Mouse (Mus musculus) intestine, embryonic 15.5 days (tissue): ENCODE measurements around the gene Pitx1. TPM values are rescaled to one million over a fixed set of nuclear protein-coding genes. Genes with fewer than 3 reads are reported as not detected.

ENCODE experiments used
- ATAC-seq: fragments of 200-750 bp; cut with Nextera tagmentation; 2 replicates; pipeline ENCODE4 v1.8.0; 2017; ENCODE audit warnings: moderate TSS enrichment, moderate library complexity
- H3K27ac ChIP-seq: fragments of 300-500 bp; sonication (generic); 2 replicates; pipeline ENCODE4 v1.5.1; 2015; ENCODE audit warnings: mild to moderate bottlenecking, inconsistent platforms
- H3K27me3 ChIP-seq: fragments of 300-500 bp; sonication (generic); replicated peaks from 2 replicates; pipeline ENCODE4 v1.6.1; 2015; ENCODE audit warnings: inconsistent platforms
- H3K36me3 ChIP-seq: fragments of 300-500 bp; sonication (generic); 2 replicates; pipeline ENCODE4 v1.6.1; 2015; ENCODE audit warnings: inconsistent platforms
- H3K4me1 ChIP-seq: fragments of 300-500 bp; sonication (generic); replicated peaks from 2 replicates; pipeline ENCODE4 v1.6.1; 2015; ENCODE audit warnings: inconsistent platforms
- H3K4me2 ChIP-seq: fragments of 300-500 bp; sonication (generic); replicated peaks from 2 replicates; pipeline ENCODE4 v1.6.1; 2015; ENCODE audit warnings: mild to moderate bottlenecking, inconsistent platforms
- H3K4me3 ChIP-seq: fragments of 300-500 bp; sonication (generic); replicated peaks from 2 replicates; pipeline ENCODE4 v1.5.1; 2015; ENCODE audit warnings: inconsistent platforms
- H3K9ac ChIP-seq: fragments of 300-500 bp; sonication (generic); 2 replicates; pipeline ENCODE4 v1.6.1; 2015; ENCODE audit warnings: inconsistent platforms
- H3K9me3 ChIP-seq: fragments of 300-500 bp; sonication (generic); 2 replicates; pipeline ENCODE4 v1.6.1; 2016; ENCODE audit warnings: inconsistent platforms
- WGBS: fragments of 180-500 bp; shearing (Covaris S2); methylation state at CpG from one replicate; pipeline ENCODE4 v1.1.7; 2015; 5-methylcytosine and 5-hydroxymethylcytosine counted together
- polyA plus RNA-seq: library from polyadenylated mRNA; unstranded; fragments of >200 nt; fragmentation: Nextera tagmentation; extraction: Ambion mirVana; gene quantifications from 2 replicates; pipeline ENCODE4 v1.2.1, GENCODE M21; 2015

The Pitx1 gene
- polyA plus RNA-seq, 1 experiment from 2014 or later = 18.4 TPM

DNA sequence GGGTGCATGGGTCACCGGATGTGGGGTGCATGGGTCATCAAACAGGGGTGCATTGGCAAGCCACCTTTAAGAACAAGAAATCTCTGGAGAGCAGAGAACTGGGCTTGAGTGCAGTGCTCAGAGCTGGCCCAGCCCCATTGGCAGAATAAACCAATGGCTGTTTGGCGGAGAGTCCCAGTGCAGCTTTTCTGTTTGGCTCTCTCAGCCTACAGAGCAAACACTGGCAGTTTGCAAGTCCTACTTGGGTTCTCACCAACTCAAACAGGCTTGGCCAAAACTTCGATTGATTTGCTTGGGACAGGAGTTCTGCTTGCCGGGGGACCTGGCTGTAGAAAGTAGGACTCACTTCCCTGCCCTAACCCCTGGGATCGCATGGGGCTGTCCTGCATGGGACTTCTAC is 25.0 kb downstream of the Pitx1 start:
- no peaks in the 10 kb centered on the region for H3K9me3 ChIP-seq
- no peaks in the 10 kb centered on the region for H3K27me3 ChIP-seq
- no peak overlapping the region for H3K9ac ChIP-seq
- no peak overlapping the region for H3K4me3 ChIP-seq
- H3K27ac ChIP-seq = no peak overlapping the region
- H3K4me1 ChIP-seq = no peaks in the 10 kb centered on the region
- 68% methylated on average over 5 of the region's 5 CpGs for WGBS
- H3K4me2 ChIP-seq = no peak overlapping the region
- no peaks in the 10 kb centered on the region for H3K36me3 ChIP-seq
- no peak for ATAC-seq

DNA sequence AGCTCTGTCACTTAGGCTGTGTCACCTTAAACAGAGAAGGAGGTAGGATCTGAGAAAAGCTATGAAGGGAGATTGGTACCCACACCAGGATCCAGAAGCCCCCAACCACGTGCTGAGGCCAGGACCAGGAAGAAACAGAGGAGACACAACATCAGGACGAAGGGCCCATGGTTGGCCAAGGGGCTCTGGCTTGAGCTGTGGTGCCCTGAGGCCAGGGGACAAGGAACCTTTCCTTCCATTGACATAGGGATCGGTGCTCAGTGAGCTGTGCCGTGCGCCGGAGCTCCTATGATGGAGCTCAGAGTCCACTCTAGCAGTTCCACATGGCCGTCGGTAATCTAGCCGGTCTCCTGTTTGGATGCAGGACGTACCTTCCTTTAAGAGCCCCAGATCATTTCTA is 26.3 kb downstream of the Pitx1 start:
- Histone ChIP-seq H3K36me3 (no peaks in the 10 kb centered on the region), H3K9me3 (no peaks in the 10 kb centered on the region), H3K27ac (no peak overlapping the region), H3K27me3 (no peaks in the 10 kb centered on the region), H3K4me3 (no peak overlapping the region), H3K9ac (no peak overlapping the region), H3K4me2 (no peak overlapping the region), H3K4me1 (no peaks in the 10 kb centered on the region)
- WGBS = 95% methylated on average over 10 of the region's 10 CpGs
- no peak for ATAC-seq

DNA sequence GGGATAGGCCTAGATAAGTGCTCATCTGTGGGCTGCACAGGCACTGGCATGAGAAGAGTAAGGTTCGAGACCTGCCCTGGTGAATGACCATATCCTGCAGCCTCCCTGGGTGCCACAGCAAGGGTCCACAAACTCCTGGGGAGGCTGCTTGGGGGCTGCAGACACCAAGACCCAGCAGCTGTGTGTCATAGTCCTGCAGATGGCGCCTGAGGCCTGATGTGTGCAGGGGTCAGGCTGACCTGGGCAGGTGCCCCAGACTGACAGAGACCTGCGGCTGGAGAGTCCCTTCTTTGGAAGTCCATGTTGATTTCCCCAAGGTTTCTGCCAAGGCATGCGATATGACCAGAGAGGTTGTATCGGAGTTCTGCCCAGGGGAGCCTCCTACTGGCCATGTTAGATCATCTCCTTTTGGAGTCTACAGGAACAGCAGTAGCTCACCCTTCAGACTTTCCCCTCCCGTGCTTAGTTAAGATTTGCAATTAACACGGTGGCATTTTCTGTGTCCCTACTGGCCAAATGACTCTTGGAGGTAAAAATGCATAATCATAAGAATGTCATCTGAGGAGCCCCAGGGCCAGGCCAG is 26.9 kb downstream of the Pitx1 start:
- Histone ChIP-seq H3K36me3 (no peaks in the 10 kb centered on the region), H3K4me1 (no peaks in the 10 kb centered on the region), H3K4me2 (no peak overlapping the region), H3K9me3 (no peaks in the 10 kb centered on the region), H3K27ac (no peak overlapping the region), H3K4me3 (no peak overlapping the region), H3K9ac (no peak overlapping the region), H3K27me3 (no peaks in the 10 kb centered on the region)
- whole genome bisulfite sequencing = 67% methylated on average over 7 of the region's 7 CpGs
- ATAC-seq = no peak

DNA sequence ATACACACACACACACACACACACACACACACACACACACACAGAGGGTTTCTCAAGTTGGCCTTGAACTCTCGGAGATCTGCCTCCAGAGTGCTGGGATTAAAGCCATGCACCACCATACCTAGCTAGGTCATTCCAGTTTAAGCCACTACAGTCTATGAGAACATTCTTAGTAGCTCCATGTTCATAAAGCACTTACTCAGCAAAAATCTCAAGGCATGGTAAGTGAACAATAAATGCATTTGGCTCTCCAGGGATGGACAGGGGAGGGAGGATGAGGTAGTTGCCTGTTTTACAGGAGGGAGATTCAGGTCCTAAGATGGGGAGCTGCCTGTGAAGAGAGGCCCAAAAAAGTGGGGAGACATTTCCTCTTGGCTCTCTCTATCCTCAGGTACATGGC is 32.0 kb downstream of the Pitx1 start:
- no peak overlapping the region for H3K4me3 ChIP-seq
- no peak for ATAC-seq
- no peaks in the 10 kb centered on the region for H3K9me3 ChIP-seq
- no peak overlapping the region for H3K4me2 ChIP-seq
- no peak overlapping the region for H3K9ac ChIP-seq
- H3K27me3 ChIP-seq = no peaks in the 10 kb centered on the region
- no peaks in the 10 kb centered on the region for H3K4me1 ChIP-seq
- no peak overlapping the region for H3K27ac ChIP-seq
- 94% methylated on average over 1 of the region's 1 CpGs for WGBS
- H3K36me3 ChIP-seq = no peaks in the 10 kb centered on the region

DNA sequence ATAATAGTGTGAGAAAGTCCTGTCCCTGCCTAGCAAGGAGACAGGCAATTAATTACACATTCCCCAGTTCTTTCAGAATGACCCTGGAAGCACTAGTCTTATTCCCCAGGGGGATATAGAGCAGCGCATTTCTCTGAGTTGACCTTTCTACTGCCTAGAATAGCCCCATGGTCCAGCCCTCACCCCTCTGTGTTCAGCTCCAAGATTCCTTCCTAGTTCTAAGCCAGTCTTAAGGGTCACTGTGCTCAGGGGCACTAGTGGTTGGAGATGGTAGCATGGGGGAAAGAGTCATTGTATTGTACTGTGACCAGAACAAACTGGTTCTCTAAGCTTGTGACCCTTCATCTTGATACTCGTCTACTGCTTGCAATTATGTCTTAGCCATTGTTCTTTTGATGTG is 34.7 kb downstream of the Pitx1 start:
- H3K4me1 ChIP-seq = no peaks in the 10 kb centered on the region
- H3K27me3 ChIP-seq = no peaks in the 10 kb centered on the region
- no peaks in the 10 kb centered on the region for H3K9me3 ChIP-seq
- no peak overlapping the region for H3K4me2 ChIP-seq
- H3K27ac ChIP-seq = no peak overlapping the region
- H3K4me3 ChIP-seq = no peak overlapping the region
- H3K9ac ChIP-seq = no peak overlapping the region
- ATAC-seq = no peak
- H3K36me3 ChIP-seq = no peaks in the 10 kb centered on the region
- 77% methylated on average over 2 of the region's 2 CpGs for WGBS

DNA sequence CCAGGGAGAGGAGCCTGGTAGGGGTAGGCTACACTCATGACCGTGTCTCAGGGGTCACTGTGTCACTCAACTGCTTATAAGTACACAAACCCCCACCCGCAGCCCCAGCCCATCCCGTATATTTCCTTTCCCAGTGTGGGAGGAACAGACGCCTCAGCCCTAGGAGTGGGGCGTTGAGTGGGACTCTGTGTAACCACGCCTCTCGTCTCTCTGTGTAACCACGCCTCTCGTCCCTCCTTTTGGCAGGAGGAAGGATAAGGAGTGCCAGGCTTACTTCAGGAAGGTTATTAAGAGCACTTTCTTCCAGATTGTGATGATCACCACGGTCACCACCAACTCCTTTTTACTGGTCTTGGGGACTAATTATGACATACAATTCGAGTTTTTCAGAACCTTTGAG is 49.9 kb downstream of the Pitx1 start:
- 0 out of 2 replicates have a peak, but pooled peaks have one; percentile 23 for ATAC-seq
- 53% methylated on average over 11 of the region's 11 CpGs for WGBS
- no peak overlapping the region for H3K4me2 ChIP-seq

DNA sequence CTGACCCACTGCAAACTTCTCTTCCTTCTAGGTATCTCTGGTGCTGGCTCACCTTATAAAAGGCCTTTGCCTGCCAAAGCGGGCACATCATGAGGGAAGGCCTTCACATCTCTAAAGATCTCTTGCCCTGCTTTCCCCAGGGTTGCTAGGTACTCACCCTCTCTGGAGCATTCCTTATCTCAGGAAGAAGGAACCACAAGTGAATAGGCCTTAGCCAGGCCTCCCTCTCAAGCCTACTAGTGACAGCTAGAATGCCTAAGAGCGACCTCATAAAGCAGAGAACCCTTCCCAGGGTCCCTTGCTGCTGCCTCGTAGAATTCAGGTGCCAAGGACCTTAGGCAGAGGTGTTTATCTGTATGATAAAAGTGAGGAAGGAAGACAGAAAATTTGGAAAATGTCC is 51.7 kb downstream of the Pitx1 start, which contains the start of gene Catsper3:
Catsper3 (plus strand) TSS at position 301 of the 400 bp plus-strand sequence.
- WGBS = 73% methylated on average over 3 of the region's 3 CpGs
- H3K4me1 ChIP-seq = no peaks in the 10 kb centered on the region
- H3K27me3 ChIP-seq = no peaks in the 10 kb centered on the region
- H3K4me2 ChIP-seq = no peak within 1 kb of the TSS
- no peaks in the 10 kb centered on the region for H3K9me3 ChIP-seq
- no peaks in the 10 kb centered on the region for H3K36me3 ChIP-seq
- H3K4me3 ChIP-seq = no peak within 1 kb of the TSS
- ATAC-seq = no peak
- no peak within 1 kb of the TSS for H3K9ac ChIP-seq
- H3K27ac ChIP-seq = no peak within 1 kb of the TSS

More for the DNA sequence above, 49.9 kb downstream of the Pitx1 start:
- H3K4me1 ChIP-seq = no peaks in the 10 kb centered on the region
- H3K27ac ChIP-seq = no peak overlapping the region
- no peak overlapping the region for H3K4me3 ChIP-seq
- no peaks in the 10 kb centered on the region for H3K27me3 ChIP-seq
- H3K9ac ChIP-seq = no peak overlapping the region
- H3K9me3 ChIP-seq = no peaks in the 10 kb centered on the region
- H3K36me3 ChIP-seq = no peaks in the 10 kb centered on the region

DNA sequence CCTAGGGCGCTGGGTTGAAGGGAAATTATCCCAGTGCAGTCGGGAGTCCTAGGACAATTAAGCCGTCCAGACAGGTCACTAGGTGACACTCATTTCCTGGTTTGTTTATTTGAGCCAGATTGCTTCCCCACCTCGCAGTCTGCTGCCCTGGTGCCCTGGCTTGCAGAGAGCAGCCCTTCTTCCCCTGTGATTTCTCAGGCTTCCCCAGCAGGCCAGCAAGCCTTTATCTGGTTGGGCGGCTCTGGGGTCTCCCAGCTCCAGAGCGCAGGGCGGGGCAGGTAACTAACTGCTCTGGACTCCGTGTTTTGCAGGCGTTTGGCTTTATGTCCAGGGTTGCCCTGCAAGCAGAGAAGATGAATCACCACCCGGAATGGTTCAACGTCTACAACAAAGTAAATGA is 60.9 kb downstream of the Pitx1 start:
- Histone ChIP-seq H3K4me1 (peaks cover 5% of the 10 kb centered on the region; the same call in 1 of the 2 replicates), H3K4me3 (no peak overlapping the region), H3K36me3 (no peaks in the 10 kb centered on the region), H3K4me2 (no peak overlapping the region), H3K9me3 (no peaks in the 10 kb centered on the region), H3K27ac (no peak overlapping the region), H3K27me3 (no peaks in the 10 kb centered on the region), H3K9ac (no peak overlapping the region)
- ATAC-seq = no peak
- WGBS = 21% methylated on average over 11 of the region's 11 CpGs

Other genes starting within 250 kb of the Pitx1 start
- 21.7 and 23.2 TPM in 2 replicates for gene B4galt7, start 236.3 kb downstream of the Pitx1 start, polyA plus RNA-seq
- 41.6 and 46.9 TPM in 2 replicates for gene Caml, start 213.2 kb downstream of the Pitx1 start, polyA plus RNA-seq
- 31.4 and 31.5 TPM in 2 replicates for gene Ddx46, start 201.2 kb downstream of the Pitx1 start, polyA plus RNA-seq
- gene B230219D22Rik, start 143.1 kb downstream of the Pitx1 start, polyA plus RNA-seq = 45.2 and 46.2 TPM in 2 replicates
- gene Txndc15, start 121.5 kb downstream of the Pitx1 start, polyA plus RNA-seq = 65.8 and 68.9 TPM in 2 replicates
- gene Pcbd2, start 108.8 kb downstream of the Pitx1 start, polyA plus RNA-seq = 68.6 and 71.8 TPM in 2 replicates
- gene Catsper3, start 51.6 kb downstream of the Pitx1 start, polyA plus RNA-seq = not detected in 2 replicates